Mouse (Mus musculus) adrenal gland, postnatal 4 days (tissue): Measurements from ENCODE around the gene Pou2f2. TPM values are rescaled to one million over a fixed set of nuclear protein-coding genes. Genes with fewer than 3 reads are reported as not detected.

ENCODE experiments used
- DNase-seq, 2 experiments: peaks; one replicate each; pipeline ENCODE4 v3.0.0; 2021 to 2022; ENCODE audit warnings: low spot score in 2 of 2, mixed read lengths in 2 of 2
- long read RNA-seq, 2 experiments: library from polyadenylated mRNA; stranded (forward); transcript quantifications; one replicate each; pipeline ENCODE4 v2.0.0; 2021
- total RNA-seq, 2 experiments: library from RNA; stranded (reverse); gene quantifications; 2 replicates each; pipeline ENCODE4 v1.2.3; 2021

Gene Pou2f2
- 1 to 10 TPM; 3.7 to 4.1 TPM for total RNA-seq
- long read RNA-seq, experiment 1, partial matches to known transcripts: 0 of 3 reads
- long read RNA-seq, experiment 1, other reads (novel, unspliced or antisense): 3 of 3 reads
- long read RNA-seq, experiment 2, partial matches to known transcripts: 0 of 6 reads
- long read RNA-seq, experiment 2, other reads (novel, unspliced or antisense): 6 of 6 reads

- peak; percentile 18 to 27 for DNase-seq
Measured at GRCm38 (mm10) chr7:25179606-25180161, at the start of gene Pou2f2. Gene Pou2f2 (minus strand): TSS chr7:25179726.

GRCm38 (mm10) chr7:25227523-25228300, 48.2 kb upstream of the Pou2f2 start:
- no peak for DNase-seq

- no peak for DNase-seq
Measured at GRCm38 (mm10) chr7:25222275-25222967, 42.9 kb upstream of the Pou2f2 start.

GRCm38 (mm10) chr7:25221102-25221883, 41.8 kb upstream of the Pou2f2 start, which contains the start of gene Zfp526:
Gene Zfp526 (plus strand): TSS chr7:25221425.
- DNase-seq: peak; percentile 87 to 96

GRCm38 (mm10) chr7:25220457-25221101, 41.1 kb upstream of the Pou2f2 start, which contains the start of gene Dedd2:
Gene Dedd2 (minus strand): TSS chr7:25220615.
- no peak for DNase-seq

- DNase-seq: peak; percentile 85 to 87
Measured at GRCm38 (mm10) chr7:25219756-25220456, 40.4 kb upstream of the Pou2f2 start.

GRCm38 (mm10) chr7:25219416-25219750, 39.9 kb upstream of the Pou2f2 start:
- DNase-seq: no peak

GRCm38 (mm10) chr7:25218705-25219415, 39.3 kb upstream of the Pou2f2 start:
- peak in 1 of 2 experiments; percentile 41 for DNase-seq

- DNase-seq: no peak
Measured at GRCm38 (mm10) chr7:25217653-25218395, 38.3 kb upstream of the Pou2f2 start.

- no peak for DNase-seq
Measured at GRCm38 (mm10) chr7:25214172-25214571, 34.6 kb upstream of the Pou2f2 start.

GRCm38 (mm10) chr7:25213099-25213498, 33.6 kb upstream of the Pou2f2 start:
- DNase-seq: no peak

- no peak for DNase-seq
Measured at GRCm38 (mm10) chr7:25210482-25210881, 31.0 kb upstream of the Pou2f2 start.

GRCm38 (mm10) chr7:25209161-25209622, 29.7 kb upstream of the Pou2f2 start:
- no peak for DNase-seq

- no peak for DNase-seq
Measured at GRCm38 (mm10) chr7:25206094-25206830, 26.7 kb upstream of the Pou2f2 start.

GRCm38 (mm10) chr7:25205355-25206093, 26.0 kb upstream of the Pou2f2 start:
- DNase-seq: no peak

- DNase-seq: no peak
Measured at GRCm38 (mm10) chr7:25203624-25204023, 24.1 kb upstream of the Pou2f2 start.
